Mouse (Mus musculus) bone marrow macrophage, adult 2 months (primary cell): ENCODE data around the gene Plac9a.

ENCODE experiments used
- CTCF ChIP-seq: IDR thresholded peaks from 2 replicates; pipeline ENCODE4 v1.5.1; 2012; ENCODE audit warnings: low read depth, mild to moderate bottlenecking, low read length, moderate library complexity
- POLR2A ChIP-seq: IDR thresholded peaks from 2 replicates; pipeline ENCODE4 v1.6.1; 2012; ENCODE audit warnings: mild to moderate bottlenecking, low read depth, low read length, borderline replicate concordance

DNA sequence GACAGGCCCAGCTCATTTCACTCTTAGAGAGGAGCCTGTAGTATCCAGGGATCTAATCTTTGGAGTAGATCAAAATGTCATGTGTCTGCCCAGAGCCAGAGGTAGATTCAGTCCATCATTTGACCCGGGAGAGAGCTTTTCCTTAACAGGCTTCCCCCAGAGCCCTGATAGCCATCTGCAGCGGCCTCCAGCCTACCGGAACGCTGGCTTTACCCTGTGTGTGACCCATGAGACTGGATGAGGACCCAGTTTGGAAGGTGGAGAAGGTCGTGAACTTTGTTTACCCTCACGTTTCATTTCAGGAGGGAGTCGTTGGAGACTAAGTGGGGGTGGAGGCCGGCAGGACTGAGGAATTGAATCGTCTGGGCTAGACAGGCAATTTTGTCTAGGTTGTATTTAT is 55.2 kb downstream of the Plac9a start:
- no peak for TF ChIP-seq CTCF
- no peak for TF ChIP-seq POLR2A
